Mouse (Mus musculus) neutrophil, adult 5-6 weeks (primary cell): ENCODE data around the gene Ankrd6. TPM values are rescaled to one million over a fixed set of nuclear protein-coding genes. Genes with fewer than 3 reads are reported as not detected.

Experiments used
- ATAC-seq: fragments of 151-379, 151-347 bp; 2 replicates; pipeline ENCODE4 v1.8.0; 2017; ENCODE audit warnings: mild to moderate bottlenecking, moderate TSS enrichment; ENCODE audit not compliant: insufficient number of reproducible peaks, poor library complexity, low FRiP score, severe bottlenecking; ENCODE audit errors: extremely low read depth
- total RNA-seq: library from RNA; stranded (forward); fragments of 200-1000 nt; gene quantifications from 2 replicates; pipeline ENCODE4 v1.2.3, GENCODE M21; 2017

Ankrd6 gene
- total RNA-seq, 1 experiment from 2014 or later: not detected

DNA sequence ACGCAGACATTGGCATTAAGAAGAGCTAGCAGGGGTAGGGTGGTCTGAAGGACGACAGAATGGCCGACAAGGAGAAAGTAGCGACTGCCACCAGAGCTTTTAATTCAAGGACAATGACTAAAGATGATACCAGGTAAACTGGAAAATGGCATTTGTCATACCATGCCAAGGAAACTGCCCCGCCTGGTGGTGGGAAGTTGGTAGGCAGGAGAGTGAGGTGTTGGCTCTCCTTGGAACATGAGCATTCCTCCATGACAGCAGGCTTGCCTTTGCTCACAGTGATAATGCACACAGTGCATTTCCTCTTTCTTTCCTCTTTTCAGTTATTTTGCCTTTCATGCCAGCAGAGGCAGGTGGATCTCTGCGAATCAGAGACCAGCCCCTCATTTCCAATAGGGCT is 83.2 kb downstream of the Ankrd6 start:
- ATAC-seq: no peak

DNA sequence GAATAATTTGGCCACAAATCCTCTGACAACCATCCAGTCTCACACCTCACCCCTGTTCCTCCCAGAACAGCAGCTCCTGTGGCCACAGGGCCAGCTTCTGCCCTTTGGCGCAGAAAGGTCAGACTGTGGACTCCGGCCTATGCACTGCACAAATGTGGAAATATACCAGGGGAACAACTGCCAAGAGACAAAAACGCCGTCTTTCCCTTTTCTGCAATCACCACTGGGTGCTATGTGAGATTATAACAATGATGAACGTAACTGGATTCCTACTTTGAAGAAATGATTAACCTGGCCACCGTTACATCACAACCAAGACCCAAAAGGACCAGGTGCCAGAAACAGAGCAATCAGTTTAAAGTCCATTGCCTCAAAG is 85.8 kb downstream of the Ankrd6 start:
- ATAC-seq: no peak

GRCm38 (mm10) chr4:32864131-32864866 is 86.3 kb downstream of the Ankrd6 start:
- ATAC-seq: no peak

- no peak for ATAC-seq
Observed at GRCm38 (mm10) chr4:32863447-32864130, 87.1 kb downstream of the Ankrd6 start.

GRCm38 (mm10) chr4:32862751-32863446 is 87.7 kb downstream of the Ankrd6 start:
- ATAC-seq: no peak

GRCm38 (mm10) chr4:32862011-32862750 is 88.5 kb downstream of the Ankrd6 start:
- ATAC-seq: no peak

DNA sequence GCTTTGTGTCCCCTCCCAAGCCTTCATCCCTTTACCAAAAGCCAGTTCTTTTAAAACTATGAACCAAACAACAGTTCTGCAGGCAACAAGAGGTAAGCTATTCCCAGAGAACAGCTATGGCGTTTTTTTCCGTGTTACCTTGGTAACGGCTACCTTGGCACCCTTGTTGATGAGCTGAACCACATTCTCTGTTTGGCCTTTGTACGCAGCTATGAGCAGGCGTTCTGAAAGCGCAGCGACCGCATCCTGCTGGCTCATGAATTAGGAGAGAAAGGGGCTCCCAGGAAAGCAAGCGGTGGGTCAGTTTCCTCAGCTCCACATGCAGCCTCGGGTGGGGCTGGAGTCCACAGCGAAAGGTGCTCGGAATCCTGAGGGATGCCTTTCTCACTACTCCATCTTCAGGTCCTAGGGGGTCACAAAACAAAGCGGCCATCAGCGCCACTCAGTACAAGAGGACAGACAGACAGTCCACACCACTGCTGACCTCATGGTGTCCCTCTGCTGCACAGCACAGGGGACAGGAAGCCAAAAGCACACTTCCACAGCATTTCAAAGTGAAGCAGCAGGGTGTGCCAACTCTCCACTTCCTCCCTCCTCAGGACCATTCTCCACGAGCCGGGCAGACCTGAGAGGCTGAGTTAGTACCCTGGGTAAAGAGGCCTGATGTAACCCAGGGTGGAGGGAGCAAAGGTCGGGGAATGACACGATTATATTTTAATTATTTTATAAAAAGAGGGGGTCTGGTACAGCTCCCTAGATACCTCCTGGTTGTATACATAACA is 90.3 kb downstream of the Ankrd6 start:
- no peak for ATAC-seq

DNA sequence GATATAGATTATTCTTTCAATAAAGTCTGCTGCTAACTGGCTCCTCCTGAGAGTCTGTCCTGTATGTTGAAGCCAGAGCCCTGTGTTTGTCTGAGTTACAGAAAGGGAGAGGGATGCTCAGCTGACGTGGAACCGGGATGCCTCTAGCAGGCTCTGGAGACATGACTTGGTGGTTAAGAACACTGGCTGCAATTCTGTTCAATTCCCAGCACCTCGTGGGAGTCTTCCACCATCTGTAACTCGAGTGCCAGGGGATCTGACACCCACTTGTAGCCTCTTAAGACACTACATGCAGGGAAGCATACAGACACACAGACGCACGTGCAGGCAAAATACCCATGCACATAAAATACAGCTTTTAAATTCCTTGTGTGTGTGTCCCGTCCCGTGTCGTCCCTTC is 95.1 kb downstream of the Ankrd6 start:
- no peak for ATAC-seq

- ATAC-seq: no peak
Observed at GRCm38 (mm10) chr4:32854956-32855355, 95.7 kb downstream of the Ankrd6 start.

GRCm38 (mm10) chr4:32853609-32854188 is 96.9 kb downstream of the Ankrd6 start:
- ATAC-seq: no peak

GRCm38 (mm10) chr4:32852819-32853218 is 97.8 kb downstream of the Ankrd6 start:
- no peak for ATAC-seq

- no peak for ATAC-seq
Observed at GRCm38 (mm10) chr4:32852294-32852693, 98.3 kb downstream of the Ankrd6 start.

GRCm38 (mm10) chr4:32838401-32838800 is 112.2 kb downstream of the Ankrd6 start:
- no peak for ATAC-seq

GRCm38 (mm10) chr4:32836071-32836470 is 114.6 kb downstream of the Ankrd6 start:
- ATAC-seq: no peak

DNA sequence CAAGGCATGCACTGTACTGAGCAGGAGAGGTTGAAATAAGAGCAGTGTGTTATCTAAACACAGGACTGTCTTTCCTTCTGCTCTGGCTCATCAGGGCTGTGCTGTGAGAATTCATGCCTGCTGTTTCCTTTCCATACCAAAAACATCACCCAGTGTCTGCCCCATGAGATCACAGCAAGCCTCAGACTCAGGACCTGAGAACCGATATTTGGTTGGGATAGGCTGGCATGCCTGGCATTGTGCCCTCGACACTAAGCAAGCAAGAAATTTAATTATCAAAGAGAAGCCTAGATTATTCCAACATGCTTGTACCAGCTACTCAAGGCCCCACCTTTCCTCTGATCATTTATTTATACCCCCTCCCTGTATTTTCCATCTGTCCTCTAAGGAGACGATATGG is 116.1 kb downstream of the Ankrd6 start:
- ATAC-seq: no peak

DNA sequence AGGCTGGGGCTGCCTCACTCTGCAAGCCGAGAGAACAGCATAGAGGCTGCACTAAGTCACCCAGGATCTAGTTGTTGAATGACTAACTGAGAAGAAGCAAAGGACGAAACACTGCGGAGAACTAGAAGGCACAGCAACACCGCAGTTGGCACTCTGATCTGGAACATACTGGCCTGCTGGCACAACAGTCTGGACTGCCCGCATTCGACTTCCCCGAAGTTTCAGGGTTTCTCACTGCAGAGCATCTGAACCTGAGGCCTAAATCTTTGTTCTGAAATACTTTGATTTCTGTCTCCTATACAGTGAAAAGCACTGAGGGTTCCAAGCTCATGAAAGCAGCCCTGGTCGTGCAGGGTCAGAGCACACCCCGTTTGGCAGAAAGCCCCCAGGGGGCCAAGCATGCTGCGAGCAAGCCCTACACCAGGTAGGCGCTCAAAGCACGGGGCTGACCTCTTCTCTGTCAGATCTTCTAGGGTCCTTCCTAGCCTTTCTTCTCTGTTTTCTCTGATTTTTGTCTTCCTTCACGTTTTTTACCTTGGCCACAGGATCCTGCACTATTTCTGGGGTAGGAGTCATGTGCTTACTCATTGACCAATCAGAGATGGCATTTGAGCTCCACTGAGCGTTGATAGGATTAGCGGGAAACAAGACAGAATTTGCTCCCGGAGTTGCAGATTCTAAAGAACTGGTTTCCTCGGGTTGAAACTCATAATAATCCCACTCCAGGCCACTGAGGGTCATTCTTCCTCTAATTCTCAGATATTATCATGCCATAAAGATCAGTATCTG is 117.0 kb downstream of the Ankrd6 start:
- ATAC-seq: no peak

- no peak for ATAC-seq
Observed at GRCm38 (mm10) chr4:32829316-32829715, 121.3 kb downstream of the Ankrd6 start.
